Mouse (Mus musculus): ENCODE data around the gene Rtl6. TPM values are rescaled to one million over a fixed set of nuclear protein-coding genes. Genes with fewer than 3 reads are reported as not detected.

The Rtl6 gene
- total RNA-seq, 1 experiment, result 3.3 TPM

GRCm38 (mm10) chr15:84531535-84531934 is 26.1 kb downstream of the Rtl6 start:
- Histone ChIP-seq H3K4me3 (ENCODE audit: insufficient read depth in 1 of 2, low read depth in 1 of 2, low read length in 2 of 2, poor library complexity in 1 of 2, severe bottlenecking in 1 of 2) (no peak overlapping the region), H3K27ac (ENCODE audit: insufficient read depth, low read depth, low read length, poor library complexity, severe bottlenecking) (no peak overlapping the region), H3K9ac (ENCODE audit: insufficient read depth, low read depth, low read length, poor library complexity, severe bottlenecking) (no peak overlapping the region), H3K36me3 (ENCODE audit: control insufficient read depth, insufficient read depth, low read length, poor library complexity, severe bottlenecking) (no peaks in the 10 kb centered on the region), H3K4me1 (ENCODE audit: control insufficient read depth in 2 of 2, insufficient read depth in 2 of 2, low read length in 2 of 2, poor library complexity in 1 of 2) (no peaks in the 10 kb centered on the region), H3K9me3 (ENCODE audit: control insufficient read depth, insufficient read depth, low read depth, low read length) (no peaks in the 10 kb centered on the region)
- in situ Hi-C loops (cut with MboI; ENCODE audit: low sequenced_read_pairs in 2 of 2, unreplicated experiment in 2 of 2), result loop anchor here (10.0 kb wide), 2 partner anchors 83 to 93 kb away; no protein-coding TSS in a partner anchor
- no peak for DNase-seq (ENCODE audit: low read depth, low spot score)
- TF ChIP-seq MAFK (IDR thresholded peaks at IDR 0.05; ENCODE audit: insufficient read depth, low read depth, low read length) (no peak), ZNF384 (IDR thresholded peaks at IDR 0.05; ENCODE audit: low read depth, low read length) (no peak)

GRCm38 (mm10) chr15:84526921-84527320 is 30.7 kb downstream of the Rtl6 start:
- Histone ChIP-seq H3K4me1 (ENCODE audit: control insufficient read depth in 2 of 2, insufficient read depth in 2 of 2, low read length in 2 of 2, poor library complexity in 1 of 2) (no peaks in the 10 kb centered on the region), H3K27ac (ENCODE audit: insufficient read depth, low read depth, low read length, poor library complexity, severe bottlenecking) (no peak overlapping the region), H3K4me3 (ENCODE audit: insufficient read depth in 1 of 2, low read depth in 1 of 2, low read length in 2 of 2, poor library complexity in 1 of 2, severe bottlenecking in 1 of 2) (no peak overlapping the region), H3K9me3 (ENCODE audit: control insufficient read depth, insufficient read depth, low read depth, low read length) (no peaks in the 10 kb centered on the region), H3K9ac (ENCODE audit: insufficient read depth, low read depth, low read length, poor library complexity, severe bottlenecking) (no peak overlapping the region), H3K36me3 (ENCODE audit: control insufficient read depth, insufficient read depth, low read length, poor library complexity, severe bottlenecking) (no peaks in the 10 kb centered on the region)
- in situ Hi-C loops (cut with MboI; ENCODE audit: low sequenced_read_pairs in 2 of 2, unreplicated experiment in 2 of 2), result no loop called here
- DNase-seq (ENCODE audit: low read depth, low spot score), result no peak
- TF ChIP-seq HCFC1 (IDR thresholded peaks at IDR 0.05; ENCODE audit: borderline replicate concordance, insufficient read depth, low read length) (no peak), MAFK (IDR thresholded peaks at IDR 0.05; ENCODE audit: insufficient read depth, low read depth, low read length) (no peak), CHD2 (IDR thresholded peaks at IDR 0.05; ENCODE audit: low read depth, low read length) (no peak), ZC3H11A (IDR thresholded peaks at IDR 0.05; ENCODE audit: borderline replicate concordance, low read depth, low read length) (no peak), ZNF384 (IDR thresholded peaks at IDR 0.05; ENCODE audit: low read depth, low read length) (no peak)

GRCm38 (mm10) chr15:84525222-84525883 is 32.3 kb downstream of the Rtl6 start:
- no peak overlapping the region for H3K27ac ChIP-seq (ENCODE audit: insufficient read depth, low read depth, low read length, poor library complexity, severe bottlenecking)
- no peak for DNase-seq (ENCODE audit: low read depth, low spot score)
- TF ChIP-seq HCFC1 (IDR thresholded peaks at IDR 0.05; ENCODE audit: borderline replicate concordance, insufficient read depth, low read length) (no peak), ZC3H11A (IDR thresholded peaks at IDR 0.05; ENCODE audit: borderline replicate concordance, low read depth, low read length) (no peak), ZNF384 (IDR thresholded peaks at IDR 0.05; ENCODE audit: low read depth, low read length) (no peak), MAFK (IDR thresholded peaks at IDR 0.05; ENCODE audit: insufficient read depth, low read depth, low read length) (no peak), CHD2 (IDR thresholded peaks at IDR 0.05; ENCODE audit: low read depth, low read length) (no peak)
- no peaks in the 10 kb centered on the region for H3K36me3 ChIP-seq (ENCODE audit: control insufficient read depth, insufficient read depth, low read length, poor library complexity, severe bottlenecking)
- H3K9ac ChIP-seq (ENCODE audit: insufficient read depth, low read depth, low read length, poor library complexity, severe bottlenecking), result no peak overlapping the region
- H3K4me1 ChIP-seq (ENCODE audit: control insufficient read depth in 2 of 2, insufficient read depth in 2 of 2, low read length in 2 of 2, poor library complexity in 1 of 2), result no peaks in the 10 kb centered on the region
- in situ Hi-C loops (cut with MboI; ENCODE audit: low sequenced_read_pairs in 2 of 2, unreplicated experiment in 2 of 2), result no loop called here
- no peak overlapping the region for H3K4me3 ChIP-seq (ENCODE audit: insufficient read depth in 1 of 2, low read depth in 1 of 2, low read length in 2 of 2, poor library complexity in 1 of 2, severe bottlenecking in 1 of 2)
- no peaks in the 10 kb centered on the region for H3K9me3 ChIP-seq (ENCODE audit: control insufficient read depth, insufficient read depth, low read depth, low read length)

GRCm38 (mm10) chr15:84522953-84523689 is 34.5 kb downstream of the Rtl6 start:
- no peak for DNase-seq (ENCODE audit: low read depth, low spot score)
- in situ Hi-C loops (cut with MboI; ENCODE audit: low sequenced_read_pairs in 2 of 2, unreplicated experiment in 2 of 2), result no loop called here
- Histone ChIP-seq H3K36me3 (ENCODE audit: control insufficient read depth, insufficient read depth, low read length, poor library complexity, severe bottlenecking) (no peaks in the 10 kb centered on the region), H3K9ac (ENCODE audit: insufficient read depth, low read depth, low read length, poor library complexity, severe bottlenecking) (no peak overlapping the region), H3K9me3 (ENCODE audit: control insufficient read depth, insufficient read depth, low read depth, low read length) (no peaks in the 10 kb centered on the region), H3K4me1 (ENCODE audit: control insufficient read depth in 2 of 2, insufficient read depth in 2 of 2, low read length in 2 of 2, poor library complexity in 1 of 2) (no peaks in the 10 kb centered on the region), H3K27ac (ENCODE audit: insufficient read depth, low read depth, low read length, poor library complexity, severe bottlenecking) (no peak overlapping the region), H3K4me3 (ENCODE audit: insufficient read depth in 1 of 2, low read depth in 1 of 2, low read length in 2 of 2, poor library complexity in 1 of 2, severe bottlenecking in 1 of 2) (no peak overlapping the region)
- TF ChIP-seq ZNF384 (IDR thresholded peaks at IDR 0.05; ENCODE audit: low read depth, low read length) (no peak), MAFK (IDR thresholded peaks at IDR 0.05; ENCODE audit: insufficient read depth, low read depth, low read length) (no peak), CHD2 (IDR thresholded peaks at IDR 0.05; ENCODE audit: low read depth, low read length) (no peak)
